Mouse (Mus musculus): ENCODE results near the gene Utrn.

GRCm38 (mm10) chr10:12558810-12559209 is 310.4 kb downstream of the Utrn start:
- no peak for TF ChIP-seq CTCF (IDR thresholded peaks at IDR 0.05; ENCODE audit: low read depth)
- no peak for TF ChIP-seq EP300 (IDR thresholded peaks at IDR 0.05; ENCODE audit: low read depth)
